Mouse (Mus musculus): ENCODE data around the gene Rbp7. TPM values are rescaled to one million over a fixed set of nuclear protein-coding genes. Genes with fewer than 3 reads are reported as not detected.

Gene Rbp7
- not detected in 2 replicates for total RNA-seq (2012; rRNA removed)
- total RNA-seq (2014; rRNA removed), result not detected in 2 replicates
- not detected in 2 replicates for polyA plus RNA-seq (2012; ENCODE audit: insufficient read length, low read depth)

DNA sequence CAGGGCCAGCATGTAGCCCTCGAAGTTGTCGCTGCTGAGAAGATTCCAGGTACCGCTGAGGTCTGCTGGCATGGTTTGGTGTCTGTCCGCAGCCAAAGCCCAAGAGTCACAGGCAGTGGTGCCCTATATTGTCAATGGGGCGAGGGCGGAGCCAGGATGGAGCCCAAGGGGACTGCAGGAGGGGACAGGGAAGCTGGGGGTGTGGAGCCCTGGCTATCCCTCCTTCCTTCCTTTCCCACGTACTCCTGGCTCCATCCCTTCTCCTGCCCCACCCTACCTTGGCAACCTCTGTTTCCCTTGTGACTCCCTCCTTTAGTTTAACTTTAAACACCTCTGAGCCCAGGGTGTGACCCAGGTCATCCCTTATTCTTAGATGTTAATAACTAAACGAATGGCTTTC is at the start of gene Rbp7:
TSS of gene Rbp7 (minus strand) at position 100 of the 400 bp plus-strand sequence.
- H3K27me3 ChIP-seq (replicated peaks), result no peaks in the 10 kb centered on the region
- no peak within 1 kb of the TSS for H3K4me3 ChIP-seq (replicated peaks in 1 of 3; ENCODE audit: low read depth in 2 of 3, low read length in 2 of 3, poor library complexity in 1 of 3)
- no peak for DNase-seq (ENCODE audit: extremely low read depth)
- H3K9ac ChIP-seq (ENCODE audit: insufficient read depth, low read depth), result no peak within 1 kb of the TSS
- no peaks in the 10 kb centered on the region for H3K36me3 ChIP-seq (replicated peaks in 1 of 2; ENCODE audit: control insufficient read depth in 1 of 2, insufficient read depth in 1 of 2, low read length in 1 of 2)
- TF ChIP-seq JUND (conservative IDR thresholded peaks at IDR 0.05; ENCODE audit: low read depth, low read length) (no peak), PAX5 (IDR thresholded peaks at IDR 0.05; ENCODE audit: low read length) (no peak), ELF1 (IDR thresholded peaks at IDR 0.05; ENCODE audit: low read depth, low read length) (no peak), NRF1 (IDR thresholded peaks at IDR 0.05; ENCODE audit: low read depth, low read length) (no peak), ZC3H11A (IDR thresholded peaks at IDR 0.05; ENCODE audit: low read depth, low read length) (no peak)
- dilution Hi-C loops (cut with MboI; ENCODE audit: extremely low pct_ligation_motif_present, extremely low pct_unique_long_range_greater_than_20kb, low sequenced_read_pairs), result no loop called here
- in situ Hi-C loops (cut with MboI; ENCODE audit: low pct_ligation_motif_present, low pct_unique_long_range_greater_than_20kb, low sequenced_read_pairs), result loop anchor here (5.0 kb wide), 1 partner anchor 72 kb away; no protein-coding TSS in a partner anchor
- H3K9me3 ChIP-seq (replicated peaks; ENCODE audit: low read length), result peaks cover 2% of the 10 kb centered on the region
- H3K79me2 ChIP-seq (replicated peaks; ENCODE audit: control insufficient read depth, extremely low read depth, insufficient read depth, poor library complexity, severe bottlenecking), result no peaks in the 10 kb centered on the region
- H3K4me1 ChIP-seq (ENCODE audit: control insufficient read depth in 1 of 2, insufficient read depth in 2 of 2), result no peaks in the 10 kb centered on the region
- no peak within 1 kb of the TSS for H3K4me2 ChIP-seq (ENCODE audit: insufficient read depth, low read depth, poor library complexity, severe bottlenecking)
- no peak within 1 kb of the TSS for H3K27ac ChIP-seq (ENCODE audit: insufficient read depth, low read depth)

DNA sequence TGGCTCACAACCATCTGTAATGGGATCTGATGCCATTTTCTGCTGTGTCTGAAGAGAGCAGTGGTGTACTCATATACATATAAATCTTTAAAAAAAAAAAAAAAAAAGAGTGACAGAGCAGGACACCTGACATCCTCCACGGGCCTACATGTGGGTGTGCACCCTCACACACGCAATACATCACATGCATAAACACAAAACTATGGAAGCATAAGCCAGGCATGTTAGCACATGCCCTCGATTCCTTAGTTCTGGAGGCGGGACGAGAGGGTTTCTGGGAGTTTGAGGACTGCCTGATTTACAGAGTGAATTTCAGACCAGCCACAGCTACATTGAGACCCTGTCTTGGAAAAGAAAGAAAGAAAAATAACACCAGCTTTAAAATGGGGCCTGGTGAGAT is 49.6 kb upstream of the Rbp7 start:
- in situ Hi-C loops (cut with MboI; ENCODE audit: low pct_ligation_motif_present, low pct_unique_long_range_greater_than_20kb, low sequenced_read_pairs), result no loop called here
- dilution Hi-C loops (cut with MboI; ENCODE audit: extremely low pct_ligation_motif_present, extremely low pct_unique_long_range_greater_than_20kb, low sequenced_read_pairs), result no loop called here
- Histone ChIP-seq H3K9me3 (replicated peaks; ENCODE audit: low read length) (no peaks in the 10 kb centered on the region), H3K36me3 (replicated peaks in 1 of 2; ENCODE audit: control insufficient read depth in 1 of 2, insufficient read depth in 1 of 2, low read length in 1 of 2) (peaks cover 20 to 38% of the 10 kb centered on the region in 2 experiments), H3K4me3 (replicated peaks in 1 of 3; ENCODE audit: low read depth in 2 of 3, low read length in 2 of 3, poor library complexity in 1 of 3) (no peak overlapping the region), H3K4me1 (ENCODE audit: control insufficient read depth in 1 of 2, insufficient read depth in 2 of 2) (peaks cover 0 to 7% of the 10 kb centered on the region in 2 experiments; a peak in 3 of 4 replicates), H3K27ac (ENCODE audit: insufficient read depth, low read depth) (no peak overlapping the region), H3K9ac (ENCODE audit: insufficient read depth, low read depth) (no peak overlapping the region), H3K79me2 (replicated peaks; ENCODE audit: control insufficient read depth, extremely low read depth, insufficient read depth, poor library complexity, severe bottlenecking) (no peaks in the 10 kb centered on the region), H3K27me3 (replicated peaks) (no peaks in the 10 kb centered on the region), H3K4me2 (ENCODE audit: insufficient read depth, low read depth, poor library complexity, severe bottlenecking) (no peak overlapping the region)
- TF ChIP-seq MEF2A (IDR thresholded peaks at IDR 0.05; ENCODE audit: borderline replicate concordance, low read depth, low read length), result no peak
- no peak for TF ChIP-seq SIN3A (IDR thresholded peaks at IDR 0.05; ENCODE audit: low read length)
- no peak for TF ChIP-seq ZC3H11A (IDR thresholded peaks at IDR 0.05; ENCODE audit: low read depth, low read length)
- no peak for TF ChIP-seq ELF1 (IDR thresholded peaks at IDR 0.05; ENCODE audit: low read depth, low read length)
- no peak for TF ChIP-seq MAZ (IDR thresholded peaks at IDR 0.05; ENCODE audit: low read depth, low read length)
- no peak for TF ChIP-seq RCOR1 (conservative IDR thresholded peaks at IDR 0.05; ENCODE audit: low read depth, low read length)
- no peak for TF ChIP-seq JUND (conservative IDR thresholded peaks at IDR 0.05; ENCODE audit: low read depth, low read length)
- no peak for TF ChIP-seq USF2 (conservative IDR thresholded peaks at IDR 0.05; ENCODE audit: low read depth, low read length)
- no peak for DNase-seq (ENCODE audit: extremely low read depth)

DNA sequence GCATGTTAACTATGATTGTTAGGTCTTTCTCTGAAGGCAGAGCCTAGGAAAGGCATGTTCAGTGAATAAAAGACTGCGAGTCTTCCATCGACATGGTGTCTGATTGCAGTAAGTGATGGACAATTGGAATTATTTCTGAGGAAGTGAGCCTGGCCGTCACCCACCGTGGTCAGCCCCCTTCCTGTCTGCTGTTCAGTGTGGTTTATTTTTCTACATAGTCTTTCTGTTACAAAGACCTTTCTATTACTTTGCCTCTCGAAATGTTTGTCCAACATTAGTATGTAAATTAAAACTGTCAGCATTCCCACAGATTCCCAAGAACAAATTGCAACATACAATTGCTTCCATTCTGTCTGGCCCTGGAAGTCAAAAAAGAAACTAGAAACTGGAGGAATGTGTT is 45.0 kb upstream of the Rbp7 start:
- H3K79me2 ChIP-seq (replicated peaks; ENCODE audit: control insufficient read depth, extremely low read depth, insufficient read depth, poor library complexity, severe bottlenecking), result no peaks in the 10 kb centered on the region
- no peak for TF ChIP-seq ZKSCAN1 (IDR thresholded peaks at IDR 0.05; ENCODE audit: borderline replicate concordance, low read depth, low read length)
- no peak for TF ChIP-seq PAX5 (IDR thresholded peaks at IDR 0.05; ENCODE audit: low read length)
- TF ChIP-seq MAZ (IDR thresholded peaks at IDR 0.05; ENCODE audit: low read depth, low read length), result no peak
- H3K9me3 ChIP-seq (replicated peaks; ENCODE audit: low read length), result no peaks in the 10 kb centered on the region
- no peaks in the 10 kb centered on the region for H3K27me3 ChIP-seq (replicated peaks)
- in situ Hi-C loops (cut with MboI; ENCODE audit: low pct_ligation_motif_present, low pct_unique_long_range_greater_than_20kb, low sequenced_read_pairs) (no loop called here), dilution Hi-C loops (cut with MboI; ENCODE audit: extremely low pct_ligation_motif_present, extremely low pct_unique_long_range_greater_than_20kb, low sequenced_read_pairs) (no loop called here)
- H3K4me3 ChIP-seq (replicated peaks in 1 of 3; ENCODE audit: low read depth in 2 of 3, low read length in 2 of 3, poor library complexity in 1 of 3), result no peak overlapping the region
- no peak for DNase-seq (ENCODE audit: extremely low read depth)
- H3K36me3 ChIP-seq (replicated peaks in 1 of 2; ENCODE audit: control insufficient read depth in 1 of 2, insufficient read depth in 1 of 2, low read length in 1 of 2), result peaks cover 53 to 77% of the 10 kb centered on the region in 2 experiments
- peaks cover 0 to 5% of the 10 kb centered on the region in 2 experiments; a peak in 3 of 4 replicates for H3K4me1 ChIP-seq (ENCODE audit: control insufficient read depth in 1 of 2, insufficient read depth in 2 of 2)
- H3K4me2 ChIP-seq (ENCODE audit: insufficient read depth, low read depth, poor library complexity, severe bottlenecking), result no peak overlapping the region
- no peak overlapping the region for H3K27ac ChIP-seq (ENCODE audit: insufficient read depth, low read depth)
- H3K9ac ChIP-seq (ENCODE audit: insufficient read depth, low read depth), result no peak overlapping the region

All from CH12.LX (cell line).